Mouse (Mus musculus): ENCODE data around the gene Cblc.

Cblc gene

DNA sequence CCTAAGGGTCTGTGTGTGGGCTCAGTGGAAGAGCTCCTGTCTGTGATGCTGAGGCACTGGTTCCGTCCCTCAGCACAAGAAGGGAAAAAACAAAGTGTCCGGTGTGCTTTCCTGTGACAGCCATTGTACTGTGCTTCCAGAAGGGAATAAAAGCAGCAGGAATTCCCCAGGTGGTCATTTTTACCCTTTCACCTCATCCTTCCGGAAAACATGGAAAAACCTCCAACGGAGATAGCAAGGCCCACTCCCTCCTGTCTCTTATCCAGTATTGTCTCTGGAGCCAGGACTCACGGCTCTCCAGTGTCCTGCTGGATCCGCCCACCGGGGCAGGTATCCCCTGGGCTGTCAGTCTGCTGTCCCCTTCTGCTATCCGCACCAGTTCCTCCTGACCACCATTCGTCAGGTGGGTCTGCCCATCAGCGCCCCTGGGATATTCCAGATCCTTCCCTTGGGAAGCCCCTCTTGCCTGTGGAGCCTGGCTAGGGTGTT lies 62.4 kb downstream of the Cblc start:
- DNase-seq (ENCODE audit: inconsistent age in 2 of 2, low spot score in 1 of 2) = peak in 1 of 2 experiments; percentile 69
